Mouse (Mus musculus) midbrain, postnatal 0 days (tissue): ENCODE data around the gene Pacsin2. TPM values are rescaled to one million over a fixed set of nuclear protein-coding genes. Genes with fewer than 3 reads are reported as not detected.

Source experiments
- ATAC-seq: fragments of 200-750 bp; cut with Nextera tagmentation; 2 replicates; pipeline ENCODE4 v1.8.0; 2017; ENCODE audit warnings: moderate number of reproducible peaks, mild to moderate bottlenecking, moderate TSS enrichment, moderate library complexity; ENCODE audit not compliant: low FRiP score
- DNase-seq: peaks from one replicate; pipeline ENCODE4 v3.0.0-alpha.2; 2015; ENCODE audit warnings: low spot score
- H3K27ac ChIP-seq: fragments of 300-500 bp; sonication (generic); 2 replicates; pipeline ENCODE4 v1.5.1; 2014; ENCODE audit warnings: low read depth, mild to moderate bottlenecking, low read length, mixed read lengths
- H3K27me3 ChIP-seq: fragments of 300-500 bp; sonication (generic); 2 replicates; pipeline ENCODE4 v1.6.1; 2014; ENCODE audit warnings: low read length, control low read depth, mixed read lengths; ENCODE audit not compliant: insufficient read depth
- H3K36me3 ChIP-seq: fragments of 300-500 bp; sonication (generic); 2 replicates; pipeline ENCODE4 v1.6.1; 2014; ENCODE audit warnings: low read length, control low read depth, mixed read lengths; ENCODE audit not compliant: insufficient read depth
- H3K4me1 ChIP-seq: fragments of 300-500 bp; sonication (generic); 2 replicates; pipeline ENCODE4 v1.6.1; 2014; ENCODE audit warnings: mild to moderate bottlenecking, control low read depth, antibody characterized with exemption, low read length, mixed read lengths; ENCODE audit not compliant: insufficient read depth
- H3K4me2 ChIP-seq: fragments of 300-500 bp; sonication (generic); 2 replicates; pipeline ENCODE4 v1.6.1; 2014; ENCODE audit warnings: low read depth, mild to moderate bottlenecking, low read length, mixed read lengths; ENCODE audit not compliant: poor library complexity, severe bottlenecking
- H3K4me3 ChIP-seq: fragments of 300-500 bp; sonication (generic); 2 replicates; pipeline ENCODE4 v1.5.1; 2014; ENCODE audit warnings: low read depth, mild to moderate bottlenecking, low read length, moderate library complexity
- H3K9ac ChIP-seq: fragments of 300-500 bp; sonication (generic); replicated peaks from 2 replicates; pipeline ENCODE4 v1.6.1; 2014; ENCODE audit warnings: mild to moderate bottlenecking, low read length, moderate library complexity, mixed read lengths; ENCODE audit not compliant: poor library complexity, severe bottlenecking
- H3K9me3 ChIP-seq: fragments of 300-500 bp; sonication (generic); 2 replicates; pipeline ENCODE4 v1.6.1; 2016; ENCODE audit warnings: low read length, control low read depth
- CTCF ChIP-seq: IDR thresholded peaks from 2 replicates; pipeline ENCODE4 v1.5.1; 2016; ENCODE audit warnings: antibody characterized with exemption, mild to moderate bottlenecking
- WGBS: fragments of 180-500 bp; shearing (Covaris S2); extraction: QIAGEN DNeasy Blood & Tissue Kit; methylation state at CpG from one replicate; pipeline ENCODE4 v1.1.7; 2014; 5-methylcytosine and 5-hydroxymethylcytosine counted together
- polyA plus RNA-seq: library from polyadenylated mRNA; unstranded; fragments of >200 nt; fragmentation: Nextera tagmentation; extraction: Ambion mirVana; gene quantifications from 2 replicates; pipeline ENCODE4 v1.2.1, GENCODE M21; 2015
- total RNA-seq: library from RNA; depleted of rRNA; stranded (reverse); fragments of >200 nt; gene quantifications from 2 replicates; pipeline ENCODE4 v1.2.3, GENCODE M21; 2014

Gene Pacsin2
- total and polyA plus RNA-seq, 2 experiments from 2014 or later, result 14.6 to 16.2 TPM

DNA sequence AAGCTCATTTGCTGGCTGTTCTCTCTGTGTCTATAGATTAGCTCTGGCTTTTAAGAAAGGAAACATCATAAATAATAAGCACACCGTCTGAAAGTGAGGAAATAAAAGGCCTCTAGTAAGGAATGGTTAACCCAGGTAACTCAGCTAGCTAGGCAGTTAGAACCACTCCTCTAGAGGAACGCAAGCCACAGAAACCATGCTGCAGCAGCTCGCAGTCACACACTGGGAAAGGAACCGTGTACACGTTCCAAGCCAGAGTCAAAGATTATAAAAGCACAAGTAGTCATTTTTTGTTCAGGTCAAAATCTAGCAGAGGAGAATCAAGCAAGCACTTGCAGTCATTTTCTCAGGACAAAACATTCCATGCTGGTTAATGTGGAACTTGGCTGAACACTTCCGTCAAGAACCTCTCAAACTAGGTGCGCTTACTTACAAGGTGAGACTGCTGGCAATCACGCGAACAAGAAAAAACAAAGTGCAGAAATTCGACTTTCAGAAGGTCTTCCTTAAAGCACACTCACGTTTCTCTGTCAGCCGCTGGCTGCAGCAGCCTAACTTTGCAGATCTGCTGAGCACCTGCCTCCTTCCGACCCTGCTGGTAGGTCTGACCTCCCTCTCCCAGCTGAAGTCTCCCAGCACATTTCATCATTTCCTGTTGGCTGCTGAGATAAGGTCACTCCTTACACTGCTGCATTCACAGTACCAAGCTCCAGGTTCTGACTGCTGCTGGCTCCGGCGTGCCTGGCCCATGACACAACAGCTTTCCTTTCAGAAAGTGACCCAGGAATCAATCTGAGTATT lies 32.0 kb downstream of the Pacsin2 start:
- DNase-seq, result no peak
- H3K27me3 ChIP-seq, result no peaks in the 10 kb centered on the region
- H3K27ac ChIP-seq, result no peak overlapping the region
- no peak overlapping the region for H3K9ac ChIP-seq
- 0 out of 2 replicates have a peak, but pooled peaks cover 3% of the 10 kb centered on the region for H3K4me1 ChIP-seq
- H3K9me3 ChIP-seq, result no peaks in the 10 kb centered on the region
- no peak overlapping the region for H3K4me2 ChIP-seq
- H3K4me3 ChIP-seq, result no peak overlapping the region
- 67% methylated on average over 15 of the region's 15 CpGs for WGBS
- no peak for TF ChIP-seq CTCF
- ATAC-seq, result no peak
- no peaks in the 10 kb centered on the region for H3K36me3 ChIP-seq

DNA sequence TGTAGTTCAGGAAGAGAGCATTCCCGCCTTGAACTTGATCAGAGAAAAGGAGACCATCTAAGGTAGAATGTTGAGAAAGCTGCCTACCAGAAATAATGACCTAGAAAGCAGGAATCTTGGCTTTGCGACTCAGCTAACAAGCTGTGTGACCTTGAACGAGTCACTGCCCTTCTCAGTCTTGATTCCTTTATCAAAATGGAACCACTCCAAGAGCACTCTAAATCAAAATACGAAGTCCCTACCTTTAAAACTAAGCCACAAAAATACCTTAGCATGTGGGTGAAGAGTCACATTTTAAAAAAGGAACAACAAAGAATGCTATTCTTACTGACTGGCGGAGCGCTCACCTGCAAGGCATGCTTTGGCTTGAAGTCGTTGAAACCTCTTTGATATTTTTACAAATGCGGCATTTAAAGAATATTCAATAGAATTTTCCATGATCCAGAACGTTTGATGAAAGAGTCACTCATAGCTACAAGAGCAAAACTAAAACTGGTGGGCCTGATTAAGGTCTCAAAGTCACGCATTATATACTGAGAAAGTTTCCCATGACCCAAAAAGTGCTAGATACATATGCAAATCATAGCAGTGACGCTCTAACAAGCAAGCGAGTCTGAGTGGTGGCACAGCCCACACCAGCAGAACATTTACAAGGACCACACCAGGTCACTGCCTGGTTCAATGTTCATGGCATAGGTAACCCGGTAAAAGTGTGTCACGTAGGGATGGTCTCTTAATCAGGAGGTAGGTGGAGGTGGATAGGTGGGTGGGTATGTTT lies 33.2 kb downstream of the Pacsin2 start:
- no peak overlapping the region for H3K27ac ChIP-seq
- 0 out of 2 replicates have a peak, but pooled peaks cover 3% of the 10 kb centered on the region for H3K4me1 ChIP-seq
- no peak for TF ChIP-seq CTCF
- no peak overlapping the region for H3K4me3 ChIP-seq
- H3K4me2 ChIP-seq, result no peak overlapping the region
- H3K36me3 ChIP-seq, result no peaks in the 10 kb centered on the region
- no peaks in the 10 kb centered on the region for H3K9me3 ChIP-seq
- no peak overlapping the region for H3K9ac ChIP-seq
- DNase-seq (no peak), ATAC-seq (no peak)
- WGBS, result 89% methylated on average over 14 of the region's 14 CpGs
- no peaks in the 10 kb centered on the region for H3K27me3 ChIP-seq

DNA sequence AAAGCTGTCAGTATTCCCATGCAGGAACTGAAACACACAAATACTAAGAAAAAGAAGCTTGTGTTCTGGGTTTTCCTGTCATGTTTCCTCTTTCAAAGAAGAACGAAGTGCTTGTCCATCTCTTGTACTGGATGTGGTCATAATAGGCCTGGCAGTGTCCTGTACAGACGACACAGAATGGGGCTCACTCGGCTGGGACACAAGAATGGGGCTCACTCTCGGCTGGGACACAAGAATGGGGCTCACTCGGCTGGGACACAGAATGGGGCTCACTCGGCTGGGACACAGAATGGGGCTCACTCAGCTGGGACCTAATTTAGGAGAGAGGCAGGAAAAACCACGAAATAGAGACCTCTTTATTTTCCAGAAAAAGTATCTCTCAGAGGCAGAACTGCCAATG lies 34.0 kb downstream of the Pacsin2 start:
- Histone ChIP-seq H3K4me3 (no peak overlapping the region), H3K9ac (no peak overlapping the region), H3K36me3 (no peaks in the 10 kb centered on the region), H3K27ac (no peak overlapping the region), H3K4me2 (no peak overlapping the region), H3K4me1 (0 out of 2 replicates have a peak, but pooled peaks cover 3% of the 10 kb centered on the region), H3K27me3 (no peaks in the 10 kb centered on the region), H3K9me3 (no peaks in the 10 kb centered on the region)
- 66% methylated on average over 7 of the region's 7 CpGs for WGBS
- ATAC-seq, result no peak
- no peak for TF ChIP-seq CTCF
- DNase-seq, result no peak

DNA sequence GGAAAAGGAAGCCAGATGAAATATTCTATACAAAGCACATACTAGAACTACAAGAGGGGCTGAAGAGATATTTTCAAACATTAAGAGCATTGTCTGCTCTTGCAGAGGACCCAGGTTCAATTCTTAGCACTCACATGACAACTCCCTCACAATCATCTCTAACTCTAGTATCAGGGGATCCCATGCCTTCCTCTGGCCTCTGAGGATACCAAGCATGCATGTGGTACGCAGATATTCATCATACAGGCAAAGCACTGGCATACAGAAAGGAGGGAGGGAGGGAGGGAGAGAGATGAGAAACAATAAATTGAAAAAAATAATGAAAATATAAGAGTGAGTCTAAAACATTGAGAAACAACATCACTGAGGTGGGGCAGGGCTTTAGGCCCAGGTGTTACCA lies 35.8 kb downstream of the Pacsin2 start:
- ATAC-seq (no peak), DNase-seq (no peak)
- no peak for TF ChIP-seq CTCF
- H3K36me3 ChIP-seq, result no peaks in the 10 kb centered on the region
- H3K4me3 ChIP-seq, result no peak overlapping the region
- H3K4me1 ChIP-seq, result 0 out of 2 replicates have a peak, but pooled peaks cover 3% of the 10 kb centered on the region
- 100% methylated on average over 1 of the region's 1 CpGs for WGBS
- no peaks in the 10 kb centered on the region for H3K9me3 ChIP-seq
- no peaks in the 10 kb centered on the region for H3K27me3 ChIP-seq
- no peak overlapping the region for H3K27ac ChIP-seq
- H3K4me2 ChIP-seq, result no peak overlapping the region
- H3K9ac ChIP-seq, result no peak overlapping the region

DNA sequence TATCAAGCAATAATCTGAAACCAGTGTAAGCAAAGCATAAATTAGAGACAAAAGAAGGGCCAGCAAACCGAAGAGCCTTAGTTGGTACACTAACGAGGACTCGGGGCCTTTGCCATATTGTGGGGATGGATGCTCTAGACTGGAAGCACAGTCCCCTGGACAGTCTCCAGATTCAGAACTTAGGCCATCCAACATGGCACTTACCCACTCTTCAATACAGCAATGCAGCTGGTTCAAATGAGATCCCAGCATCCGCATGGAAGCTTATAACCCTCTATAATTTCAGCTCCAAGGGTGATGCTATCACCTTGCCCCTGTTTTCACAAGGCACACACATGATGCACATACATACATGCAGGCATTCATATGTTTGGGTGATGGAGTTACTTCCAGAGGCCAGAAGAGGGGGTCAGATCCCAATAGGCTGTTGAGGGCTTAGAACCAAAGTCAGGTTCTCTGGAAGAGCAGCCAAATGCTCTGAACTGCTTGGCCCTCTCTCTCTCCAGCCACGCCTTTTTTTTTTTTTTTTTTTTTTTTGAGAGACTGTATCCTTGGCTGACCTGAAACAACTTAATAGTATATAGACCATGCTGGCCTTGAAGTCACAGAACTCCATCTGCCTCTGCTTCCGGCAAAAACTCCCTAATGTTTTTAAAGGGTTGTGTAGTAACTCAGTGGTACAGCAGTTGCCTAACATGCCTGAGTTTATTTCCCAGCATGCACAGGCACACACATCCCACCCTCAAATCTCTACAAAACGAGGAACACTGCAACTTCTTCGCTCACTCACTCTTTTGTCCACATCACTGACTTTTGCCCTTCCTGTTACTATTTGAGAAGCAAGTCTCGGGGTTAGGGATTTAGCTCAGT lies 36.9 kb downstream of the Pacsin2 start:
- Histone ChIP-seq H3K27me3 (no peaks in the 10 kb centered on the region), H3K4me3 (no peak overlapping the region), H3K9me3 (no peaks in the 10 kb centered on the region), H3K27ac (no peak overlapping the region), H3K9ac (no peak overlapping the region), H3K4me1 (no peaks in the 10 kb centered on the region), H3K36me3 (no peaks in the 10 kb centered on the region), H3K4me2 (no peak overlapping the region)
- ATAC-seq (no peak), DNase-seq (no peak)
- no peak for TF ChIP-seq CTCF
- 83% methylated on average over 9 of the region's 9 CpGs for WGBS
